Mouse (Mus musculus): ENCODE data around the gene Gstm5.

DNA sequence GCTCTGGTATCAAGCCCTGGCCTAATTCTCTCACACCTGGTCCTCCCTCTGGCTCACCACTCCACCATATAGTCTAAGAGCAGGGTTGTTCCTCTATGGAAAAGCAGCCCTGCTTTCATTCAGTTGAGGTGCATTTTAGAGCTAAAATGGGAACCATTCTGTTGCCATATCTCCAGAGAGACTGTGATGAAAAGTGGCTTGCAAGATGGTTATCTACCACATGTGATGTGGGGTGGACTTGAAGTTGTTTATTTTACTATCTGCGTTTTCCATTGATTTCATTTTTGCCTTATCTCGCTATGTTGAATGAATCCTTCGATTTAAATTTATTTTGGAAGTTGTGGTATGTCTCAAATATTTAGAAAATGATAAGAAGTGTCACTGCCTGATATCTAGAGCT, 48.8 kb upstream of the Gstm5 start:
- no peak for TF ChIP-seq CTCF (IDR thresholded peaks at IDR 0.05; ENCODE audit: low read depth, low read length)
- no peak for TF ChIP-seq POLR2A (IDR thresholded peaks at IDR 0.05; ENCODE audit: borderline replicate concordance, low read depth, low read length)
